Mouse (Mus musculus): ENCODE results near the gene Btbd11. TPM values are rescaled to one million over a fixed set of nuclear protein-coding genes. Genes with fewer than 3 reads are reported as not detected.
A peak's percentile ranks its signal among the peaks of the same experiment; 100 is the strongest.

The Btbd11 gene
- polyA plus RNA-seq, 1 experiment from 2014 or later, result 6.6 TPM

DNA sequence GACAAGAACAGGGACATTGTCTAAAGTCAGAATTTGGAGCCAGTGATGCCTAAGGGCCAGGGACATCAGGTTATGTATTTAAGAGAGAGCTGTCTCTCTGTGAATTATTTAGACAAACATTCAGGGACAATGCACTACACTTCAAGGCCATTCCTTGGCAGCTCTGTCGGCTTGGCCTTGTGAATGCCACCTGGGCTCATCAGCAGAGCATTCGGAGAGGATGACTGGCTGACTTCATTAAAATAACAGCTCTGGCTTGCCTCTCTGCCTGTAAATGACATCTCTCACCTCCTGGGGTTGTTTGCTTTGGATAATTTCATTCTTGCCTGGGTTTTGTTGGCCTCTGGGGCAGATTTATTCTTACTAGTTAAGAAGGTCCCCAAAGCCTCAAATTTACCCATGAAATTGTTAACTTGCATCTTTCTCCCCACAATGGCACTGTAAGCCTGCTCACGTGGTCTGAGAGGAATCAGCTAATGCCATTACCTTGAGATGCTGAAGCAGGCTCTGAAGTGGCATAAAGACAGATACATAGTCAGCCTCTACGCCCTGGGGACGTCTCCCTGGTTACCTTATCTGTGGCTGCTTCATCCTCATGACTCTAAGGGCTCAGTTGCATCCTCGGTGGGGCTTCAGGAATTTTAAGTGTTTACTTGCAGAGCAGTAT is 93.5 kb downstream of the Btbd11 start:
- H3K4me1 ChIP-seq (ENCODE audit: control insufficient read depth, insufficient read depth, low read length), result peaks cover 14% of the 10 kb centered on the region
- 55% methylated on average over 6 of the region's 6 CpGs for WGBS

DNA sequence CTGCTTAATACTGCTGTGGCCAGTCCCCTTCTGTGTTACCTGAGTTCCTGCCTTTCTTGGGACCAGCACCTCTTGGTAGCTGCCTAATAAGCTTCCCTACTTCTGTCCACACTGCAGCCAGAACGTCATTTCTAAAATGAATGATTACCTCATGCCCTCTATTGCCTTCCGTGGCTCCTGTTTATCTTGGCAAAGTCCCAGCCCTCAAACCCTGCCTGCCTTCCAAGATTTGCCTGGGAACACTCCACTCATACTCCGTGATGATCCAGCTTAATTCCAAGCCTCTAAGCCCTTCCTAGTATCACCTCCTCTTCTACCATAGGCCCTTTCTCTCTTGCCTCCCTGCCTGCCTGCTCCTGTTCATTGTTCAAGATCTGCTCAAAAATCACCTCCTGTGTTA is 94.5 kb downstream of the Btbd11 start:
- H3K4me2 ChIP-seq (ENCODE audit: low read depth), result no peak overlapping the region
- H3K4me1 ChIP-seq (ENCODE audit: control insufficient read depth, insufficient read depth, low read length), result peaks cover 14% of the 10 kb centered on the region
- no peak overlapping the region for H3K9ac ChIP-seq (ENCODE audit: low read length)
- no peak for DNase-seq (ENCODE audit: low spot score)
- 54% methylated on average over 3 of the region's 3 CpGs for WGBS
- no peaks in the 10 kb centered on the region for H3K27me3 ChIP-seq (ENCODE audit: control insufficient read depth, insufficient read depth, low read length)
- no peak overlapping the region for H3K27ac ChIP-seq (ENCODE audit: low read depth, low read length)
- no peaks in the 10 kb centered on the region for H3K9me3 ChIP-seq (ENCODE audit: control insufficient read depth, low read length)
- H3K36me3 ChIP-seq (ENCODE audit: control insufficient read depth, insufficient read depth, low read length), result no peaks in the 10 kb centered on the region
- no peak overlapping the region for H3K4me3 ChIP-seq (ENCODE audit: low read depth, low read length)
- ATAC-seq (ENCODE audit: insufficient read depth, low FRiP score, low TSS enrichment), result no peak

More for the DNA sequence above, 93.5 kb downstream of the Btbd11 start:
- Histone ChIP-seq H3K9ac (ENCODE audit: low read length) (no peak overlapping the region), H3K4me3 (ENCODE audit: low read depth, low read length) (no peak overlapping the region), H3K4me2 (ENCODE audit: low read depth) (no peak overlapping the region), H3K27me3 (ENCODE audit: control insufficient read depth, insufficient read depth, low read length) (no peaks in the 10 kb centered on the region), H3K36me3 (ENCODE audit: control insufficient read depth, insufficient read depth, low read length) (no peaks in the 10 kb centered on the region), H3K27ac (ENCODE audit: low read depth, low read length) (no peak overlapping the region), H3K9me3 (ENCODE audit: control insufficient read depth, low read length) (no peaks in the 10 kb centered on the region)
- DNase-seq (ENCODE audit: low spot score) (no peak), ATAC-seq (ENCODE audit: insufficient read depth, low FRiP score, low TSS enrichment) (no peak)

DNA sequence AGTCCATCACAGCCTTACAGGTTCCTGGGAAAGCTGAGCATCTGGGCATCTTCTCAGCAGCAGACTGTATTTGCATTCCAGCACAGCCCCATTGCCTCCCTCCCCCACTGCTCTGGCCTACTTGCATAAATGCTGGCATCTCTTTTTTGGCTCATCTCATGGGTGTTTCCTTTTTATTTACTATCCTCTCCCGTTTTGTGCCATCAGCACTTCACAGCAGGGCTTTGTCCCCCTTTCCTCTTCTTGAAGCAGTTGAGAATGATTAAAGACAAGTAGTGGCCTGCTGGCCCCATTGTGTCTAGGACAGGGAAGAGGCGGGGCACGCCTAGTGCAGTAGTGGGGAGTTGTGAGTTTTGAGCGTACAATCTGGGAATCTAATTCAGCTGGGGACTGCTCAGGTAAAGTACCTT is 95.5 kb downstream of the Btbd11 start:
- Histone ChIP-seq H3K27me3 (ENCODE audit: control insufficient read depth, insufficient read depth, low read length) (no peaks in the 10 kb centered on the region), H3K36me3 (ENCODE audit: control insufficient read depth, insufficient read depth, low read length) (no peaks in the 10 kb centered on the region), H3K4me1 (ENCODE audit: control insufficient read depth, insufficient read depth, low read length) (peaks cover 14% of the 10 kb centered on the region), H3K4me3 (ENCODE audit: low read depth, low read length) (no peak overlapping the region), H3K27ac (ENCODE audit: low read depth, low read length) (0 out of 2 replicates have a peak overlapping the region, but pooled peaks have one; percentile 34), H3K9me3 (ENCODE audit: control insufficient read depth, low read length) (no peaks in the 10 kb centered on the region), H3K9ac (ENCODE audit: low read length) (0 out of 2 replicates have a peak overlapping the region, but pooled peaks have one; percentile 3), H3K4me2 (ENCODE audit: low read depth) (no peak overlapping the region)
- WGBS, result 15% methylated on average over 4 of the region's 4 CpGs
- ATAC-seq (ENCODE audit: insufficient read depth, low FRiP score, low TSS enrichment) (no peak), DNase-seq (ENCODE audit: low spot score) (peak; percentile 34)

DNA sequence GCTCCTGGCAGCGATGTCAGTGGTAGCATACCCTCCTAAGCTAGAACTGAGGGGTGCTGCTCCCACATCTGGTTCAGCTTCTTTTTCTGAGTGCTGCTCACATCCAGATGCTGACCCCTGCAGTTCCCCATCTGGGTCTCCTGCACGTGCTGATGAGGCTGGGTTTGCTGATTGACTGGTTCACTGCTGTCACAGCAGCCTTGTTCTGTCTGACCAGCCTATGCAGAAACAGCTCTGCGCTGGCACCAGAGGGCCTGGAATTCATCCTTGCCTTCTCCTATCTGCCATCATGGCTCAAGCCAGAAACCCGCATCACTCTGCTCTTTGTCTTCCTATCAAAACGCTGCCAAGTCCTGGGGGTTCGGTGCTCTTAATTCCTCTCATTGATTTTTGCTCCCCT is 95.9 kb downstream of the Btbd11 start:
- WGBS, result 23% methylated on average over 6 of the region's 6 CpGs
- ATAC-seq (ENCODE audit: insufficient read depth, low FRiP score, low TSS enrichment) (no peak), DNase-seq (ENCODE audit: low spot score) (peak; percentile 35)
- Histone ChIP-seq H3K4me3 (ENCODE audit: low read depth, low read length) (no peak overlapping the region), H3K9me3 (ENCODE audit: control insufficient read depth, low read length) (no peaks in the 10 kb centered on the region), H3K27me3 (ENCODE audit: control insufficient read depth, insufficient read depth, low read length) (no peaks in the 10 kb centered on the region), H3K27ac (ENCODE audit: low read depth, low read length) (0 out of 2 replicates have a peak overlapping the region, but pooled peaks have one; percentile 34), H3K4me1 (ENCODE audit: control insufficient read depth, insufficient read depth, low read length) (peaks cover 14% of the 10 kb centered on the region), H3K9ac (ENCODE audit: low read length) (no peak overlapping the region), H3K36me3 (ENCODE audit: control insufficient read depth, insufficient read depth, low read length) (no peaks in the 10 kb centered on the region), H3K4me2 (ENCODE audit: low read depth) (no peak overlapping the region)

DNA sequence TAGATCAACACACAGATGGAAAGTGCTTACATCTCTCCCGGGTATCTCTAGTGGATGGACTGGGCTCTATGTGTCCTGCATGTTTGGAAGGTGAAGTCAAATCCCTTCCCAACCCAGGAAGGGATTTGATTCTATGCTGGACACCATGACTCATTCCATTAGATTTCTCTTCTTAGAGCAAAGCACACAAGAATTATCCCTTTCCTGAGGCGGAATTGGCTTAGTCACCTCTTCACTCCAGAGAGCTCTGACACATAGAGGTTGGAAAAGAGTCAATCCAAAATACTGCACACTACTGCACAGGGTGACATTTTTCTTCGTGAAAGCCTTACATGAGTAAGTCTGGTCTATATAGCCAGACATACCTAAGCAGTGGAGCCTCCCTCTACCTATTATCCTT is 99.8 kb downstream of the Btbd11 start:
- Histone ChIP-seq H3K9me3 (ENCODE audit: control insufficient read depth, low read length) (no peaks in the 10 kb centered on the region), H3K9ac (ENCODE audit: low read length) (no peak overlapping the region), H3K4me1 (ENCODE audit: control insufficient read depth, insufficient read depth, low read length) (peaks cover 14% of the 10 kb centered on the region), H3K4me3 (ENCODE audit: low read depth, low read length) (no peak overlapping the region), H3K4me2 (ENCODE audit: low read depth) (no peak overlapping the region), H3K27me3 (ENCODE audit: control insufficient read depth, insufficient read depth, low read length) (no peaks in the 10 kb centered on the region), H3K36me3 (ENCODE audit: control insufficient read depth, insufficient read depth, low read length) (no peaks in the 10 kb centered on the region), H3K27ac (ENCODE audit: low read depth, low read length) (no peak overlapping the region)
- 84% methylated on average over 3 of the region's 3 CpGs for WGBS
- no peak for ATAC-seq (ENCODE audit: insufficient read depth, low FRiP score, low TSS enrichment)
- no peak for DNase-seq (ENCODE audit: low spot score)

DNA sequence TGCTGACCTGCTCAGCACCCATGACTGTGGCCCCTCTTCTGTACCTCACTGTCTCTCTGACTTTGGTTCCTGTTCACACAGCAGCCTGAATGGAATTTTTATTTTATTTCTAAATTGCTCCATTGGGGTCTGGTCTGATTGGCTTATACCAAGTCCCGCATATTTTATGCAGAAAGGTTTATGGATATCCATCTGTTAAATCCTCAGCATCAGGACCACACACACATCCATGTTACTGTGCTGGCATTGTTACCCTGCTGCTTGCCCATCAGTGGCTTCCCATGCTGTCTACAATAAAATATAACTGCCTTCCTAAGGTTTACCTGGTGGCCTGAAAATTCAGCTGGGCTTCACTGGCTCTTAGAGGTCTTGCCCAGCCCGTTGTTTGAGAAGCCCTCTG is 106.0 kb downstream of the Btbd11 start:
- no peak overlapping the region for H3K4me2 ChIP-seq (ENCODE audit: low read depth)
- no peaks in the 10 kb centered on the region for H3K36me3 ChIP-seq (ENCODE audit: control insufficient read depth, insufficient read depth, low read length)
- no peaks in the 10 kb centered on the region for H3K9me3 ChIP-seq (ENCODE audit: control insufficient read depth, low read length)
- H3K27ac ChIP-seq (ENCODE audit: low read depth, low read length), result no peak overlapping the region
- H3K27me3 ChIP-seq (ENCODE audit: control insufficient read depth, insufficient read depth, low read length), result no peaks in the 10 kb centered on the region
- H3K4me3 ChIP-seq (ENCODE audit: low read depth, low read length), result no peak overlapping the region
- no peak for ATAC-seq (ENCODE audit: insufficient read depth, low FRiP score, low TSS enrichment)
- 88% methylated on average over 2 of the region's 2 CpGs for whole genome bisulfite sequencing
- no peak for DNase-seq (ENCODE audit: low spot score)
- no peaks in the 10 kb centered on the region for H3K4me1 ChIP-seq (ENCODE audit: control insufficient read depth, insufficient read depth, low read length)
- no peak overlapping the region for H3K9ac ChIP-seq (ENCODE audit: low read length)

DNA sequence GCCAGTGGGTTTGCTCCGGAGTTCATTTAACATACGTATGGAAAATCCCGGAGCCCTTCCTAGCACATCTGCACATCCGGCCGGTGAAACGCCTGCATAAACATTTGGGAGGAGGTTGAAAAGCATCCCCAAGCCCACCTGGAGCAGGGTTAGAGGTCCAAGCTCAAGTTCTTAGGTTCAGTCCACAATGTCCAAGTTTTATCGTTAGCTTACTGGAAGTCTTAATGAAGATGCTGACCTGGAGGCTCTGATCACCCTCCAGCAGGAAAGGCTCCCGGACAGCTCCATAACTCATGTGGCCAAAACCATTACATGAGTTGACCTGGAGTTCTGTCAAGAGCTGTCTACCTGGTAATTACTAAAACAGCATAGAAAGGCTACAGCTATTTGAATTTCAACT is 109.7 kb downstream of the Btbd11 start:
- Histone ChIP-seq H3K4me3 (ENCODE audit: low read depth, low read length) (no peak overlapping the region), H3K4me1 (ENCODE audit: control insufficient read depth, insufficient read depth, low read length) (no peaks in the 10 kb centered on the region), H3K27me3 (ENCODE audit: control insufficient read depth, insufficient read depth, low read length) (no peaks in the 10 kb centered on the region), H3K9me3 (ENCODE audit: control insufficient read depth, low read length) (no peaks in the 10 kb centered on the region), H3K36me3 (ENCODE audit: control insufficient read depth, insufficient read depth, low read length) (no peaks in the 10 kb centered on the region), H3K27ac (ENCODE audit: low read depth, low read length) (no peak overlapping the region), H3K4me2 (ENCODE audit: low read depth) (no peak overlapping the region), H3K9ac (ENCODE audit: low read length) (no peak overlapping the region)
- no peak for DNase-seq (ENCODE audit: low spot score)
- WGBS, result 77% methylated on average over 8 of the region's 8 CpGs
- no peak for ATAC-seq (ENCODE audit: insufficient read depth, low FRiP score, low TSS enrichment)

DNA sequence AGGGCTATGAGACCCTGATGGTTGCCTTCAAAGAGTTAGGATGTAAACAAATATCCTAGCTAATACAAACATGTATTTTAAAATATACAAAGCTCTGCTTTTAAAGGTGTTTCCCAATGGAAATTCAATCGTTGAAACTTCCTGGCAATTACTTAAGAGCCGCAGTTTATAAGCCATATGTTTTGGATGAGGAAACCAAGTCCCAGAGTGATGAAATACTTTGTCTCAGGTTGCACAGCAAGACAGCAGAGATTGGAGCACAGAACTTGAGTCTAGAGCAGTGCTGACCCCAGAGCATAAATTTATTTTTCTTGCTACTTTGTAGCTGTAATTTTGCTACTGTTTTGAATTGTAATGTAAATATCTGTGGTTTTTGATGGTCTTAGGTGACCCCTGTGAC is 110.4 kb downstream of the Btbd11 start:
- ATAC-seq (ENCODE audit: insufficient read depth, low FRiP score, low TSS enrichment) (no peak), DNase-seq (ENCODE audit: low spot score) (no peak)
- 64% methylated on average over 2 of the region's 2 CpGs for WGBS
- no peak overlapping the region for H3K4me3 ChIP-seq (ENCODE audit: low read depth, low read length)
- H3K9ac ChIP-seq (ENCODE audit: low read length), result no peak overlapping the region
- H3K27me3 ChIP-seq (ENCODE audit: control insufficient read depth, insufficient read depth, low read length), result no peaks in the 10 kb centered on the region
- no peak overlapping the region for H3K27ac ChIP-seq (ENCODE audit: low read depth, low read length)
- H3K4me2 ChIP-seq (ENCODE audit: low read depth), result no peak overlapping the region
- no peaks in the 10 kb centered on the region for H3K9me3 ChIP-seq (ENCODE audit: control insufficient read depth, low read length)
- no peaks in the 10 kb centered on the region for H3K4me1 ChIP-seq (ENCODE audit: control insufficient read depth, insufficient read depth, low read length)
- no peaks in the 10 kb centered on the region for H3K36me3 ChIP-seq (ENCODE audit: control insufficient read depth, insufficient read depth, low read length)

DNA sequence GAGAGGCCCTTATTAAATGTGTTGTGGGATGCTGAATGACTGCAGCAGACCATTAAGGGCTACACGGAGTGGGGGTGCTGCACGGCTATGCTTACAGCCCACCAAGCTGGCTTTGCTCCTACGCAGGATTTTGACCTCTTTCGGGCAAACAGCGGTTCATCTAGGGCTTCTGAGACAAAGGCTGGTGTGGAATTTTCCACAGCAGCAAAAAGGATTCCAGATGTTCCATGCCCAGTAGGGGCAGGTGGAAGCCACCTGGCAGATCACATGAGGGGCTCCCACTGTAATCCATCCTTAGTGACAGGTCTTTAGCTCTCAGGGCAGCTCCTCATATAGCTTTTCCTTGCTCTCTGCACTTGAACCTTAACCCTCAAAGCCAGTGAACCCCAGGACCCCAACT is 111.3 kb downstream of the Btbd11 start:
- H3K36me3 ChIP-seq (ENCODE audit: control insufficient read depth, insufficient read depth, low read length), result no peaks in the 10 kb centered on the region
- H3K27ac ChIP-seq (ENCODE audit: low read depth, low read length), result no peak overlapping the region
- DNase-seq (ENCODE audit: low spot score), result no peak
- H3K4me1 ChIP-seq (ENCODE audit: control insufficient read depth, insufficient read depth, low read length), result no peaks in the 10 kb centered on the region; the same call in 1 of the 2 replicates
- no peak for ATAC-seq (ENCODE audit: insufficient read depth, low FRiP score, low TSS enrichment)
- H3K4me2 ChIP-seq (ENCODE audit: low read depth), result no peak overlapping the region
- H3K27me3 ChIP-seq (ENCODE audit: control insufficient read depth, insufficient read depth, low read length), result no peaks in the 10 kb centered on the region
- no peaks in the 10 kb centered on the region for H3K9me3 ChIP-seq (ENCODE audit: control insufficient read depth, low read length)
- H3K4me3 ChIP-seq (ENCODE audit: low read depth, low read length), result no peak overlapping the region
- no peak overlapping the region for H3K9ac ChIP-seq (ENCODE audit: low read length)
- WGBS, result 73% methylated on average over 5 of the region's 5 CpGs

All from neural tube, embryonic 11.5 days (tissue).